Comparison of ENCODE assay signal across 8 mouse cellular contexts in the genomic region with DNA sequence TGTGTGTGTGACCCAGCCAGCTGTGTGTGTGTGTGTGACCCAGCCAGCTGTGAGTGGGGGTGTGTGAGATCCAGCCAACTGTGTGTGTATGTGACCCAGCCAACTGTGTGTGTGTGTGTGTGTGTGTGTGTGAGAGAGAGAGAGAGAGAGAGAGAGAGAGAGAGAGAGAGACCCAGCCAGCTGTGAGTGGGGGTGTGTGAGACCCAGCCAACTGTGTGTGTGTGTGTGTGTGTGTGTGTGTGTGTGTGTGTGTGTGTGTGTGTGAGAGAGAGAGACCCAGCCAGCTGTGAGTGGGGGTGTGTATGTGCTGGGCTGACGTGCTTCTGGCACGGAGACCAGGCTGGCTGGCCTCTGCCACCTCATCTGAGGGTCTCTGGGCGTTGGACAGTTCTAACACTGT.
DNase-seq lines count a peak whose midpoint lies in the region; ATAC-seq and TF ChIP-seq lines count a peak whose summit lies in the region.
"Not testable (repeated sequence)": the region's sequence is repeated elsewhere in the genome, so short reads cannot be mapped to it uniquely, and the experiment has no call there.

No protein-coding gene starts in this region.

- TF ChIP-seq CTCF in kidney, postnatal 0 days (IDR thresholded peaks at IDR 0.05; ENCODE audit: low read depth); lung, postnatal 0 days (IDR thresholded peaks at IDR 0.05): not testable (repeated sequence)

- H3K9me3 ChIP-seq in embryonic facial prominence, embryonic 12.5 days; intestine, embryonic 15.5 days; kidney, postnatal 0 days (replicated peaks; ENCODE audit: low read length); lung, embryonic 15.5 days; lung, postnatal 0 days (ENCODE audit: low read length): not testable (repeated sequence)

- peaks cover 17% of the 10 kb centered on the region for H3K4me1 ChIP-seq in embryonic facial prominence, embryonic 12.5 days
- H3K4me1 ChIP-seq in intestine, embryonic 15.5 days (replicated peaks); kidney, postnatal 0 days (replicated peaks; ENCODE audit: insufficient read depth, low read length); lung, postnatal 0 days (ENCODE audit: insufficient read depth, low read depth, low read length): not testable (repeated sequence)
- H3K4me1 ChIP-seq in lung, embryonic 15.5 days = peaks cover 25% of the 10 kb centered on the region

- TF ChIP-seq EP300 in lung, postnatal 0 days (IDR thresholded peaks at IDR 0.05) = not testable (repeated sequence)

- not testable (repeated sequence) for H3K27ac ChIP-seq in embryonic facial prominence, embryonic 12.5 days; intestine, embryonic 15.5 days; kidney, postnatal 0 days; lung, embryonic 15.5 days; lung, postnatal 0 days (ENCODE audit: low read length)

- H3K4me3 ChIP-seq in embryonic facial prominence, embryonic 12.5 days; intestine, embryonic 15.5 days (replicated peaks); kidney, postnatal 0 days (replicated peaks; ENCODE audit: low read depth, low read length); lung, embryonic 15.5 days; lung, postnatal 0 days (ENCODE audit: low read depth, low read length): not testable (repeated sequence)

- not testable (repeated sequence) for H3K36me3 ChIP-seq in embryonic facial prominence, embryonic 12.5 days; intestine, embryonic 15.5 days; kidney, postnatal 0 days (ENCODE audit: insufficient read depth, low read length); lung, embryonic 15.5 days; lung, postnatal 0 days (ENCODE audit: insufficient read depth, low read length)

- ATAC-seq in embryonic facial prominence, embryonic 12.5 days (ENCODE audit: insufficient number of reproducible peaks, insufficient read depth, low FRiP score, low TSS enrichment) = not testable (repeated sequence)
- 0 out of 2 replicates have a peak, but pooled peaks have one; percentile 36 for ATAC-seq in intestine, embryonic 15.5 days
- ATAC-seq in kidney, postnatal 0 days (replicated peaks; ENCODE audit: low FRiP score, low read depth) = 0 out of 2 replicates have a peak, but pooled peaks have one; percentile 35
- peak; percentile 25; the same call in 1 of the 2 replicates for ATAC-seq in lung, embryonic 15.5 days (ENCODE audit: borderline replicate concordance, extremely low read depth, low FRiP score, low TSS enrichment)
- ATAC-seq in lung, postnatal 0 days = peak; percentile 59

- H3K4me2 ChIP-seq in embryonic facial prominence, embryonic 12.5 days (replicated peaks); intestine, embryonic 15.5 days (replicated peaks); kidney, postnatal 0 days (ENCODE audit: low read length); lung, embryonic 15.5 days; lung, postnatal 0 days (replicated peaks; ENCODE audit: low read depth, low read length): not testable (repeated sequence)

- 0 out of 2 replicates have a peak overlapping the region, but pooled peaks have one; percentile 1 for H3K9ac ChIP-seq in embryonic facial prominence, embryonic 12.5 days
- not testable (repeated sequence) for H3K9ac ChIP-seq in intestine, embryonic 15.5 days; kidney, postnatal 0 days (ENCODE audit: low read depth, low read length); lung, embryonic 15.5 days; lung, postnatal 0 days (replicated peaks; ENCODE audit: low read depth)

- peak; percentile 33 for DNase-seq in heart, postnatal 4 days
- not testable (repeated sequence) for DNase-seq in kidney, postnatal 0 days (ENCODE audit: low spot score); lung, postnatal 0 days (ENCODE audit: low spot score)
- peak; percentile 46 to 51 for DNase-seq in kidney, postnatal 4 days
- peak; percentile 15 to 55 for DNase-seq in lung, postnatal 4 days

- H3K27me3 ChIP-seq in embryonic facial prominence, embryonic 12.5 days; intestine, embryonic 15.5 days (replicated peaks); kidney, postnatal 0 days (ENCODE audit: insufficient read depth, low read length); lung, embryonic 15.5 days; lung, postnatal 0 days (replicated peaks; ENCODE audit: insufficient read depth, low read length): not testable (repeated sequence)

- 86% methylated on average over 1 of the region's 3 CpGs for WGBS in embryonic facial prominence, embryonic 12.5 days
- 83% methylated on average over 2 of the region's 3 CpGs for WGBS in intestine, embryonic 15.5 days
- WGBS in kidney, postnatal 0 days = 44% methylated on average over 3 of the region's 3 CpGs
- 33% methylated on average over 3 of the region's 3 CpGs for WGBS in lung, embryonic 15.5 days
- WGBS in lung, postnatal 0 days = 46% methylated on average over 3 of the region's 3 CpGs
